Mouse (Mus musculus) lung, embryonic 15.5 days (tissue): ENCODE results near the gene Tns1. TPM values are rescaled to one million over a fixed set of nuclear protein-coding genes. Genes with fewer than 3 reads are reported as not detected.
"Not testable (repeated sequence)": the region's sequence is repeated elsewhere in the genome, so short reads cannot be mapped to it uniquely, and the experiment has no call there.

Experiments used
- ATAC-seq: fragments of 200-750 bp; cut with Nextera tagmentation; 2 replicates; pipeline ENCODE4 v1.8.0; 2017; ENCODE audit warnings: moderate number of reproducible peaks, borderline replicate concordance; ENCODE audit not compliant: low FRiP score, low TSS enrichment; ENCODE audit errors: extremely low read depth
- H3K27ac ChIP-seq: fragments of 300-500 bp; sonication (generic); 2 replicates; pipeline ENCODE4 v1.5.1; 2015; ENCODE audit warnings: moderate library complexity, mild to moderate bottlenecking, inconsistent platforms
- H3K27me3 ChIP-seq: fragments of 300-500 bp; sonication (generic); 2 replicates; pipeline ENCODE4 v1.6.1; 2015; ENCODE audit warnings: inconsistent platforms
- H3K36me3 ChIP-seq: fragments of 300-500 bp; sonication (generic); 2 replicates; pipeline ENCODE4 v1.6.1; 2015; ENCODE audit warnings: inconsistent platforms
- H3K4me1 ChIP-seq: fragments of 300-500 bp; sonication (generic); 2 replicates; pipeline ENCODE4 v1.6.1; 2015; ENCODE audit warnings: inconsistent platforms
- H3K4me2 ChIP-seq: fragments of 300-500 bp; sonication (generic); 2 replicates; pipeline ENCODE4 v1.6.1; 2015; ENCODE audit warnings: inconsistent platforms, mild to moderate bottlenecking, moderate library complexity
- H3K4me3 ChIP-seq: fragments of 300-500 bp; sonication (generic); 2 replicates; pipeline ENCODE4 v1.5.1; 2015; ENCODE audit warnings: mild to moderate bottlenecking, inconsistent platforms
- H3K9ac ChIP-seq: fragments of 300-500 bp; sonication (generic); 2 replicates; pipeline ENCODE4 v1.6.1; 2015; ENCODE audit warnings: inconsistent platforms
- H3K9me3 ChIP-seq: fragments of 300-500 bp; sonication (generic); 2 replicates; pipeline ENCODE4 v1.6.1; 2016; ENCODE audit warnings: inconsistent platforms
- WGBS: fragments of 180-500 bp; shearing (Covaris S2); methylation state at CpG from one replicate; pipeline ENCODE4 v1.1.7; 2015; 5-methylcytosine and 5-hydroxymethylcytosine counted together
- polyA plus RNA-seq: library from polyadenylated mRNA; unstranded; fragments of >200 nt; fragmentation: Nextera tagmentation; extraction: Ambion mirVana; gene quantifications from 2 replicates; pipeline ENCODE4 v1.2.1, GENCODE M21; 2015

Tns1 gene
- polyA plus RNA-seq: 104 and 130 TPM in 2 replicates

DNA sequence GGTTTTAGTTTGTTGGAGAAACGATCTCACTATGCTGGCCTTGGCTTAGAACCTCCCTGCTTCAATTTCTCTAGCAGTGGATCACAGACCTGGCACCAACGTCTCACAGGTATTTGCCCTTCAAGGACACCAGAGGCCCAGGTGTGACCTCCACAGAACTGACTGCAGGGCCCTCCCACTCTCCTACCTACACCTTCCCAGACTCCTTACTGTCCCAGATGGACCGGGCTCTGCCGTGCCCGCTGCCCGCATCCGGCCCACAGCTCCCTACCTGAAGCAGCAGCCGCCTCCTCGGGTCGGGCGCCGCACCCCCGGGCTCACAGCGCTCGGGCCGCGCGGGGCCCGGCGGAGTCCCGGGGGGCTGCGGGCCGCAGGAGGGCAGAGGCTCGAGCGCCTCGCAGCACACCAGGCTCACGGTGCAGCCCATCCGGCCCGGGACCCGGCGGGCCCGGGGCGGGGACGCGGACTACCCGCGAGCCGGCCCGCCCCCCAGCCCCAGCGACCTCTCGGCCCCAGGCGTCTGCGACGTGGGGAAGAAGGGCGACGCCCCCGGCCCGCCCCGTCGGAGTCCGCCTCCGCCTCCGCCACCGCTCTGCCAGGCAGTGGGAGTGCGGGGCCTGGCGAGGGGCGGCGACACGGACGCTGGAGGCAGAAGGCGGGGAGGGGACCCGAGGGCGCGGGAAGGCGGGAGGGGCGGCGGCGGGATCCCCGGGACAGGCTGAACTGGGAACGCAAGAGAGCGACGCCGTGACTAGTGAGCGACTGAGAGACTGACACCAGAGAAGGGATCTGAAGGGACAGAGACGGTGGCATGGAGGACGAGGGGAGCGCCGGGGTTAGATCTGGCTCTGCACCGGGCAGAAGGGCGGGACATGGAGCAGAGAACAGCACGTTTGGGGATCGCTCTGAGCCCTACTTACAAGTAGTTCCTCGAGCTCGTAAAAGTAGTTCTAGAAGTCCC, at the start of gene Tns1:
Gene Tns1 (minus strand): TSS at position 429 of the 961 bp plus-strand sequence.
- H3K27me3 ChIP-seq: peaks cover 14% of the 10 kb centered on the region; the same call in 1 of the 2 replicates
- peaks cover 38% of the 10 kb centered on the region for H3K4me1 ChIP-seq
- peak within 1 kb of the TSS; percentile 95 for H3K4me2 ChIP-seq
- H3K36me3 ChIP-seq: no peaks in the 10 kb centered on the region
- H3K27ac ChIP-seq: peak within 1 kb of the TSS; percentile 58
- under 1% methylated on average over 71 of the region's 84 CpGs for WGBS
- peak within 1 kb of the TSS; percentile 66 for H3K9ac ChIP-seq
- H3K9me3 ChIP-seq: no peaks in the 10 kb centered on the region
- peak within 1 kb of the TSS; percentile 57 for H3K4me3 ChIP-seq
- peak; percentile 80 for ATAC-seq

DNA sequence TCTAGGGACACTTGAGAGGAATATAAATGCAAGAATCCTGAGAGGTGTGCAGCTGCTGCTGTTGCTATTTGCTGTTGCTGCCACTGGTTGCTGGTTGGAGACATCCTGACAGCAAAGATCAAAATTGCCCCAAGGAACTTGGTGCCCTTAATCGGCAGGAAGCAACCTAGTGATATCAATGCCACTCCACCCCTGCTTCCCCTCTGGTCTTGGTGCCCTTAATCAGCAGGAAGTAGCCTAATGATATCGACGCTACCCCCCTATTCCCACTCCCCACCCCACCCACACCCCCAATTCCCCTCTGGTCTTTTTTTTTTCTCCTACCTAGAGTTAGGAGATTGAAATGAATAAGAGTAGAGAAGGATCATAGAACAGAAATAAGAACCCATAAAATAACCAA, 48.5 kb upstream of the Tns1 start:
- H3K4me2 ChIP-seq: no peak overlapping the region
- 69% methylated on average over 3 of the region's 3 CpGs for WGBS
- H3K4me3 ChIP-seq: no peak overlapping the region

DNA sequence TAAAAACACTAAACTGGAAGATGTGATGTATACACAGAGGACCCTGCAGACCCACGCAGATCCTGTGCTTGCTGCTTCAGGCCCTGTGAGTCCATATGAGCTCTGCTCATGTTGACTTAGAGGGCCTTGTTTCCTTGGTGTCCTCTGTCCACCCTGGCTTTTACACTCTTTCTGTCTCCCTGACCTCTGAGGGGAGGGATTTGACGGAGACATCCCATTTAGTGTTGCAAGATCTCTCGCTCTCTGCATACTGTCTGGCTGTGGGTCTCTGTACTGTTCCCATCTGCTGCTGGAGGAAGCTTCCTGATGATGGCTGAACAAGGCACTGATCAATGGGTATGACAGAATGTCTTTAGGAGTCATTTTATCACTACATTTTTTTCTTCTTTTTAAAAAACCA, 45.5 kb upstream of the Tns1 start:
- H3K27me3 ChIP-seq: no peaks in the 10 kb centered on the region
- ATAC-seq: no peak
- H3K36me3 ChIP-seq: no peaks in the 10 kb centered on the region
- no peak overlapping the region for H3K4me2 ChIP-seq
- no peaks in the 10 kb centered on the region for H3K9me3 ChIP-seq
- 81% methylated on average over 3 of the region's 3 CpGs for WGBS
- H3K4me3 ChIP-seq: no peak overlapping the region
- no peaks in the 10 kb centered on the region for H3K4me1 ChIP-seq
- H3K9ac ChIP-seq: no peak overlapping the region
- H3K27ac ChIP-seq: no peak overlapping the region

More for the DNA sequence above, 48.5 kb upstream of the Tns1 start:
- no peak overlapping the region for H3K27ac ChIP-seq
- H3K9me3 ChIP-seq: no peaks in the 10 kb centered on the region
- H3K27me3 ChIP-seq: no peaks in the 10 kb centered on the region
- 0 out of 2 replicates have a peak, but pooled peaks cover 5% of the 10 kb centered on the region for H3K4me1 ChIP-seq
- H3K36me3 ChIP-seq: no peaks in the 10 kb centered on the region
- ATAC-seq: no peak
- H3K9ac ChIP-seq: no peak overlapping the region

DNA sequence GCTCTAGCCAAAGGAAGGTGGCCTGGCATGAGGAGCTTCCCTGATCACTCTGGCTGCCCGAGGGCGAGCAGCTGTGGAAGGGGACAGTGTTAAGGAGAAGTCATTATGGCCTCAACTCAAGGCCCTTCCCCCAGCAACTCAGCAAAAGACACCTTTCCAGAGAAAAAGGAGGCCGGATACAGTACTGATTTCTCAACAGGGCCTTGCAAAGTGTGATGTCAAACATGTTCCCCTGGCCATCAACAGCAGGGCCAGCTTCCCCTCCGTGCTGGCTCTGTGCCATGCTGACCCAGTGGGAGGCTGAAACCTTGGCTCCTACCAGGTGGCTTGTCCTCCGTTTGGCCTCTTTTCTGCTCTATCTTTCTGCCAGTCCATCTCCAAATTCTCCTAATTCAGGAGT, 42.9 kb upstream of the Tns1 start:
- no peak overlapping the region for H3K27ac ChIP-seq
- H3K4me1 ChIP-seq: no peaks in the 10 kb centered on the region
- H3K36me3 ChIP-seq: no peaks in the 10 kb centered on the region
- H3K9me3 ChIP-seq: no peaks in the 10 kb centered on the region
- no peak for ATAC-seq
- 60% methylated on average over 5 of the region's 5 CpGs for WGBS
- H3K27me3 ChIP-seq: no peaks in the 10 kb centered on the region
- H3K9ac ChIP-seq: no peak overlapping the region
- no peak overlapping the region for H3K4me2 ChIP-seq
- H3K4me3 ChIP-seq: no peak overlapping the region

DNA sequence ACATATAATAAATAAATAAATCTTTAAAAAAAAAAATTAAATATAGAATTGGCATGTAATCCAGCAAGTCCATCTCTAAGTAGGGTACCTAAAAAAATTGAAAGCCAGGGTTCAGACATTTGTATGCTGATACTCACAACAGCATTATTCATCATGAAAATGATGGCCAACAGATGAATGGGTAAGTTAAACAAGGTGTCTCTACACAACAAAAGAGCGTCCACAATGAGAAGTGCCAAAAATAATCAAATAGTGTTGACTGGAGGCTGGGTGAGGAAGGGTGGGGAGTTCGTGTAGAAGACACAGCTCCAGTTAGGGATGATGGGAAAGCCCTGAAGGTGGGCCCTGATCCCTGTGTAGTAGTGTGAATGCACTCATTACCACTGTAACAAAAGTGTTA, 35.8 kb upstream of the Tns1 start:
- no peaks in the 10 kb centered on the region for H3K36me3 ChIP-seq
- WGBS: 66% methylated on average over 2 of the region's 2 CpGs
- no peaks in the 10 kb centered on the region for H3K27me3 ChIP-seq
- no peaks in the 10 kb centered on the region for H3K4me1 ChIP-seq
- H3K27ac ChIP-seq: no peak overlapping the region
- no peak overlapping the region for H3K4me2 ChIP-seq
- ATAC-seq: no peak
- H3K9me3 ChIP-seq: no peaks in the 10 kb centered on the region
- H3K9ac ChIP-seq: no peak overlapping the region
- H3K4me3 ChIP-seq: no peak overlapping the region

DNA sequence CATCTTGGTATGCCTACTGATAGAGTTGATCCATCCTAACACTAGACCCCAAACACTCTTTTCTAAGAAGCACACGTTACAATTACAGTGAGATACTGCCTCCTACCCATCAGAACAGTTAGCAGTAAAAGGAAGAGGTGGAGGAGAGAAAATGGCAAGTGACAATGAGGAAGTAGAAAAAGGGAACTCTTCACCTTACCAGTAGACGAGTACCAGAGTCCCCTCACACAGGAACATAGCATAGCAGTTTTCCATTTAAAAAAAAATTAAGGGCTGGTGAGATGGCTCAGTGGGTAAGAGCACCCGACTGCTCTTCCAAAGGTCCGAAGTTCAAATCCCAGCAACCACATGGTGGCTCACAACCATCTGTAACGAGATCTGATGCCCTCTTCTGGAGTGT, 35.4 kb upstream of the Tns1 start:
- not testable (repeated sequence) for ATAC-seq, H3K9ac ChIP-seq, H3K9me3 ChIP-seq, H3K36me3 ChIP-seq, H3K4me1 ChIP-seq, H3K4me3 ChIP-seq, H3K27me3 ChIP-seq, H3K27ac ChIP-seq, H3K4me2 ChIP-seq
- WGBS: 75% methylated on average over 5 of the region's 5 CpGs

DNA sequence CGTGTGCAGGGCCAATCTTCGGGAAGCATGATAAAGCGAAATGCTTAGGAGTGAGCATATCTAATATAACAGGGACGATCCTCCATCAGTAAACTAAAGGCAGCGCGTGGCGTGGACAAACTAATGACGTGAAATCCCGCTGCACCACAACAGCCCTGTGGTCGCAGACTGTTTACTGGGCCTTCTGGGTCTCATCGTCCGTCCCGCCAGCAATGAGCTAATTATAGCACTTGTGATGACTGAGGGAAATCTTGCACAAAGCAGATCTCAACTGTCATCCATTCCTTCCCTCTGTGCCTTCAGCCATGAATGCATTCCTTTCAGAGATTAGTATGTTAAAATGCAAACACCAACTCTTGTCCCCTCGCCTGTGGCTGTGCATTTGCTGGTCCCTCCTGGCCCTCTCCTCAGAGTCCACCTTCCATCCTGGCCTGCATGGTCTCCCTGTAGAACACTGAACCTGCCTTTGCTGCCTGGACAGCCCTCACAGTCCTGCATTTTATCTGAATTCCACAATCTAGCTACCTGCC, 32.2 kb upstream of the Tns1 start:
- no peak overlapping the region for H3K4me3 ChIP-seq
- ATAC-seq: no peak
- no peaks in the 10 kb centered on the region for H3K27me3 ChIP-seq
- 58% methylated on average over 14 of the region's 14 CpGs for WGBS
- H3K36me3 ChIP-seq: no peaks in the 10 kb centered on the region
- H3K4me2 ChIP-seq: no peak overlapping the region
- H3K4me1 ChIP-seq: no peaks in the 10 kb centered on the region
- no peaks in the 10 kb centered on the region for H3K9me3 ChIP-seq
- H3K9ac ChIP-seq: no peak overlapping the region
- H3K27ac ChIP-seq: no peak overlapping the region

DNA sequence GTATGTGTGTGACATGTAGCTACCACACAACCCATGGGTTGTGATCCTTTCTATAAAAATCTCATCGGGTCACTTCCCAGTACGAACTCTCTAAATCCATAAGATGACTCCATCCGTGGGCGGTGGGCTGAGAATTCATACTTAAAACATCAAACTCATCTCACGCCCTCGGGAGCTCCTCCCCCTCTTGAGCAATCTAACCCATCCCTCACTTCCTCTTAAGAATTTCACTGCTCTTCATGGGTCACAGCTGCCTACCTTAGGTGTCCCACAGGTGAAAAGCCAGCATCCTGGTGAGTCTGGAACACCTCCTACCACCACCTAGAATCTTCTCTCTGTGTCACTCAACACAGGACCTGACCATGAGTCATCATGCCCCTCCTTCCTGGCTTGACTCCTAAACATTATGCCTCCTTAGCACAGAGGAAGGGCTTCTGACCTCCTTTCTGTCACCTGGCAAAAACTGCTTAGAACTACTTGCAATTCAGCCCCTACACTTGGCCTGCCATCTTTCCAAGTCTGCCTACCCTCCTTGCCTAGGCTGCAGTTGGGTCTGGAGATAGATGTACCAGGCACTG, 31.3 kb upstream of the Tns1 start:
- Histone ChIP-seq H3K4me2 (no peak overlapping the region), H3K36me3 (no peaks in the 10 kb centered on the region), H3K27me3 (no peaks in the 10 kb centered on the region), H3K4me1 (no peaks in the 10 kb centered on the region), H3K27ac (no peak overlapping the region), H3K9me3 (no peaks in the 10 kb centered on the region), H3K4me3 (no peak overlapping the region), H3K9ac (no peak overlapping the region)
- WGBS: 73% methylated on average over 6 of the region's 6 CpGs
- ATAC-seq: no peak

DNA sequence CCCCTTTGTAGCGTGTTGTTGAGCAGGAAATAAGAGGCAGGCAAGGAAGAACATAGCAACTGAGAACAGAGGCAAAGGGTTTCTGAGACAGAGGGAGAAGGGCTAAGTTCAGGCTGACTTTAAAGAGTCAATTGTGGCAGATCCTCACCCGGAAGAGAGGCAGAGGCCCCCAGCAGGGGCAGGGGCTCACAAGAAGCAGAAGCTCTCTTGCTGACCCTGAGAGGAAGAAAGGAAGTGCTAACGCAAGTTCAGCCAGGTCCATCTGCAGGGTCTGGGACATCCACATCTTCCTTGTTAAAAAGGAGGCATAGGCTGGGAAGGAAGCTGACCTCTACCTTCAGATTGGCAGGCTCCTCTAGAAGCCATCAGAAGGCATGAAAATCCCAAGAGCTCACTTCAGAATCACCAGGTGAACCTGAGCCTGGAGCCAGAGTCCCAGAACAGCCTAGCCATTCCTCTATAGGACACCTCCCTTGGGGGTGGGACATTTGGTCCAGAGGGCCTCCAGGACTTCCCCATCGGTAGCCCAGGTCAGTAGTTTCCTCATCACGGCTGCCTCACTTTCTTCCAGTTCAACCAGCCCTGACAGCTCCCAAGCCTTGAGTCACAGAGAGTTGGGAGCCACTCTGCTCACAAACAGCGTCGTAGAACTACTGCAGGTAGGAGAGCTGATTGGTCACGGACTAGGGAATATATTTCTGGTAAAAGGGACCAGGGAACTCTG, 29.4 kb upstream of the Tns1 start, which contains the start of gene Cxcr2:
Gene Cxcr2 (plus strand): TSS at position 529 of the 724 bp plus-strand sequence.
- H3K27ac ChIP-seq: no peak within 1 kb of the TSS
- no peaks in the 10 kb centered on the region for H3K27me3 ChIP-seq
- no peaks in the 10 kb centered on the region for H3K9me3 ChIP-seq
- no peak within 1 kb of the TSS for H3K4me2 ChIP-seq
- ATAC-seq: no peak
- no peaks in the 10 kb centered on the region for H3K4me1 ChIP-seq
- 60% methylated on average over 8 of the region's 8 CpGs for WGBS
- H3K9ac ChIP-seq: no peak within 1 kb of the TSS
- H3K4me3 ChIP-seq: no peak within 1 kb of the TSS
- no peaks in the 10 kb centered on the region for H3K36me3 ChIP-seq

DNA sequence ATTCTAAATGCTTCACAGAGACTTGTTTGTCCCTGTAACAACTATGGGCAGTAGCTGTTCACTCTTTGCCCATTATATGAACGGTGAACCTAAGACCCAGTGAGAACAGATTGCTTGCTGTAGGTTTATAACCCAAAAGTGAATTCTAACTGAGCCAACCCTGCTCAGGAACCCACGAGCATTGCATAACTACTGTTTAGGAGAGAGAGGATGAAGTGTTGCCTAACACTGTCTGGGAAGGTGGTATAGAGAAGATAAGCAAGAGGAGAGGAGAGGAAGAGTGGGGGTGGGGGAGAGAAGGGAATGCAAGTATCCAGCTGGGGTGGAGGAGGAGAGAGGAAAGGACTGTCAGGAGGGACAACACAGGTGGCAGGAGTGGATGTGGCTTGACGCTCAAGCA, 26.8 kb upstream of the Tns1 start:
- Histone ChIP-seq H3K4me3 (no peak overlapping the region), H3K9me3 (no peaks in the 10 kb centered on the region), H3K9ac (no peak overlapping the region), H3K4me2 (no peak overlapping the region), H3K4me1 (peaks cover 4% of the 10 kb centered on the region; the same call in 1 of the 2 replicates), H3K27ac (no peak overlapping the region), H3K36me3 (no peaks in the 10 kb centered on the region), H3K27me3 (no peaks in the 10 kb centered on the region)
- 34% methylated on average over 3 of the region's 3 CpGs for whole genome bisulfite sequencing
- no peak for ATAC-seq

DNA sequence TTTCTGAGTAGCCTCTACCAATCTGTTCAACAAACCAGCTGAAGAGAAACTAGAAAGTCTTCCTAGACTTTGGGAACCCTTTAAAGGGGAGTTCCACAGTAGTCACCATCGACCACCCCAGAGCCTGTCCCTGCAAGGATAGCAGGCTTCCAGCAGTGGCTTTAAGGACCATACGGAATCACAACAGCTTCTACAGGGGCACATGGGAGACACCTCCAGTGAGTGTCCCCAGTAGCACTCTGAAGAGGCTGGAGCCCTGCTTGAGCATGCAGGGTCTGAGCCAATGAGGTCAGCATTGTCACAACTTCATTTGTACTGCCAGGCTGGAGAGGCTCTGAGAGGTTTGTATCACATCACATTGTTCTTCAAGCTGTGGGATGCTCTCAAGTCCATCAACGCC, 25.9 kb upstream of the Tns1 start:
- H3K27ac ChIP-seq: no peak overlapping the region
- no peak overlapping the region for H3K4me3 ChIP-seq
- H3K9ac ChIP-seq: no peak overlapping the region
- H3K9me3 ChIP-seq: no peaks in the 10 kb centered on the region
- no peaks in the 10 kb centered on the region for H3K36me3 ChIP-seq
- H3K4me2 ChIP-seq: no peak overlapping the region
- WGBS: 75% methylated on average over 3 of the region's 3 CpGs
- peaks cover 4% of the 10 kb centered on the region; the same call in 1 of the 2 replicates for H3K4me1 ChIP-seq
- no peak for ATAC-seq
- no peaks in the 10 kb centered on the region for H3K27me3 ChIP-seq
